Mouse (Mus musculus) spleen, postnatal 4 days (tissue): ENCODE data around the gene Tns1.

ENCODE experiments used
- DNase-seq, 2 experiments: peaks; one replicate each; pipeline ENCODE4 v3.0.0; 2022; ENCODE audit warnings: low spot score in 2 of 2

Gene Tns1

DNA sequence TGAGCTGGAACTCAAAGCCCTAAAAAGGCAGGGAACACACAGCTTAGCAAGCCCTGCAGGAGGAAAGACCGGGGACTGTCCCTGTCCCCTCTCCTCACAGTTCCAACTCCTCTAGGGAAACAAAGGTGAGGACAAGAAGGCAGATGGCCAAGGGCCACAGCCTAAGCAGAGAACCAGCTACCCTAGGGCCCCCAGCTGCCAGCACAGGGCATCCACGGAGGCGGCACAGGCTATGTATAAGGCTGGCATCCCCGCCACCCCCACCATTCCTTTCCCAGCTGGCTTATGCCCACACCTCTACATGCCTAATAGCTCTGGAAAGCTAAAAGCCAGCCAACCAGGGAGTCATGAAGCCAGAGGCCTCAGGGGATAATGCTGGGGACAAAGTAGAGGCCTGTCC lies 90.8 kb downstream of the Tns1 start:
- DNase-seq, result no peak

DNA sequence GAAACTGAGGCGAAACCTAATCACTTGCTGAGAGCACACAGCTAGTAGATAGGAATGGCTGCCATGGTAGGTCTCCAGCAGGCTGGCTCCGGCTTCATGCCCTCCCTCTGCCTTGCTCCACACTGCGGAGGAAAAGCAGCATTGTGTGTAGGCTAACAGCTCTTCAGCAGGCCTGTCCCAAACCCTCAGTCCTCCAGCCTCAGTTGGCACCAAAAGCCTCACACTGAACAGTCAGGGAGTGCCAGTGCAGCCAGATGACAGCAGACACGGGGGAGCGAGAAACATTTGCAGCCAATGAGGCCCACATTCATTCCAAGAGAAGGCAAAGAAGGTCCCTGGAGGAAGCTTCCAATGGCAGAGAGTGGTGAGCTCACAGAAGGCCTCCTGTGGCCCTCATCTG lies 91.3 kb downstream of the Tns1 start:
- DNase-seq, result no peak

DNA sequence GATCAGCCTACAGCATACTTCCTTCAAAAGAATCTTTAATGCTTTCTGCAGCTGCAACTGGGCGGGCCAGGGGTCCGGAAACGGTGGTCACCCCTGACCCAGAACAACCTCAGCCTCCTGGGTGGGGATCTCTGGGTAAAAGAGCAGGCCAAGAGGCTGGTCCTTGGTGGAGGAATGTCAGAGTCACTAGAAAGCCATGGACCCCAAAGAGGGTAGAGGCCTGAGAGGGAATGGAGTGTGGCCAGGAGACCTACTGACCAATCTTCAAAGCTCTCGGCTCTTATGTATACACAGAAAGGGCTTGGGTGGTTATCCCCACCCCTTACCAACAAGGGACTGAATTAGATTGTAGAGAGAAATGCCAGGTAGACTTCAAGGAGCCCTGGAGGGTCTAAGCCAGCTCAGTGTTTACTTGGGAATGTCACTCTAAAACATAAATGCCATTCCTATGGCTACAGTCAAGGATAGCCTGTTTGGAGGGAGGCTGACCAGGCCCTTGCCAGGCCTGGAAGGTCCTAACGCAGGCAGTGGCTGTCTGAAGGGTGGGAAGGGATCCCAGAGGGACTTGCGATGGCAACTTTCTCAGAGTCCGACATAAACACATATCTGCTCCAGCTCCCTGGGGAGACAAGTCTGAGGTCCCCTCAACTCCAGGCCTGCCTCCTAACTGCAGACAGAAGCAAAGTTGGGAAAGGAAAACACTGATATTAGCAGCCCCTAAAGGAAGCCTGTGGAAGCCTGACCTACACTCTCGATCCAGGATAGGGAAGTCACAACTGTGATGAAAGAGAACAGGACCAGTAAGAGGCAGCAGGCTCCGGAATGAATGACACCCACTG lies 92.3 kb downstream of the Tns1 start:
- DNase-seq, result no peak

DNA sequence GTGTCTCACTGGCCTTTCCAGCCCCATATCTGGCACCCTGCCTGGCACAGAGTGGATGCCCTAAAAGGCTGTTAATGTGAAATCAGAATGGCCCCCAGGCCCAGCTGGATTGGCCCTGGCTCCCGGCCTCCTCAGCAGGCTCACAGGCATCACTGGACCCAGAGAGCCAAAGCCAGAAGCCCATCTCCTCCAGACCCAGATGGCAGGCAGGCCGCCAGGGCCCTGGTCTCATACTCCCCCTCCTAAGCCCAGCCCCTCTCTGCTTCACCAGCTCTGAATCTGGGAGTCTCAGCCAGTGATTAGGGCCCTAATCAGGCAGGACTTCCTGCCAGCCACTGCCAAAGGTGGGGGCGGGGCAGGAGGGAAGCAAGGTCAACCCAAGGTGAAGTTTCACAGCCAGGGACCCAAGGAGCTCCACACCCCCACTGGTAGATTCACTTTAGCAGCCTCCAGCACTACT lies 93.3 kb downstream of the Tns1 start:
- peak in 1 of 2 experiments; percentile 27 for DNase-seq

DNA sequence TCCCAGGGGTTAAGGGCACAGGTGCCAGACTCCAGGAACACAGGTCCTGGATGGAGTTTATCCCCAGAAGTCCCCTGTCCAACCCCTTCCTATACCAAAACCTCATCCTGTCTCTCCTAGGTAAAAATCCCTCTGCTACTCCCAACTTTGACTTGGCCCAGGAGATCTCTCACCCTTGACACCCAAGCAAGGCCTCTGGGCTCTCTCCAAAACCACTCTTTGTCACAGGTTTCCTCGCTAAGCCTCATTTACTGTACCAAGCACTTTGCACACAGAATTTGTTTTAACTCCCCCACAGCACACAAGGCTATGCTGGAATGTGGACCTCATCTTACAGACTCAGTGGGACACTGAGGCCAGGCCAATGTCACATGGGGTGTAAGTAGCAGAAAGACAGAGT lies 94.0 kb downstream of the Tns1 start:
- DNase-seq, result no peak

DNA sequence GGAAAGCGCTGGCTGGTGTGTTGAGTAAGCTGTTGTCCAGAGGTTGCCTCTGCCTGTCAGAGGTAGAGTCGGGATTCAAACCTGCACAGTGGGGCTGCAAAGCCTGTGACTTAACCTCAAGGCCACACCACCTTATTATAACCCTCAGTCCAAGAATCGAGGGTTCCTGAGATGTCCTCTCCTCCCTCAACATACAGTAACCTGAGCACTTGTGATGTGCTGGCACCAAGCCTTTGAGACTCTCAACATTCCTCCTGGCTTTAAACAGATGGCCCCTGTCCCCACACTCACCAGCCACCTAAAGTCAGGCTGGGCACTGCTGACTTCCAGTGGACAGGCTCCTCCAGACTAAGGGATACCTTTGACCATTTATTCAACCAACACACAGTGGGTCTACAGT lies 94.6 kb downstream of the Tns1 start:
- DNase-seq, result no peak

DNA sequence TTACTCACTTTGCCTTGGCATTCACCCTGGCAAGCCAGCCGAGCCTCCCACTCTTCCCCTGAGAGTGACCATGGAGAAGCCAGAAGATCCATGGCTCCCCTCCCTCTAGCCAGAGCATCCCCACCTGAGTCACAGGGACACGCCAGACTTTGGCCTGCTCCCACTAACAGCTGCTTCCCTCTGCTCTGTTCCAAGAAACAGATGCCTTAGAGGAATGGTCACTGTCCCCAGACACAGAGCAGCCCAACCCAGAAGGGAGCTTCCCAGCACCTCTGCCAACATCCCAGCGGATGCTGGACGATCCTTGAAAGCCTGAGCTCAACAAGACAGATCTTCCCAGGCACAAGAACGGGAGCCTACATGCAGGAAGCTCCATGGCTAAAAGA lies 95.4 kb downstream of the Tns1 start:
- no peak for DNase-seq

DNA sequence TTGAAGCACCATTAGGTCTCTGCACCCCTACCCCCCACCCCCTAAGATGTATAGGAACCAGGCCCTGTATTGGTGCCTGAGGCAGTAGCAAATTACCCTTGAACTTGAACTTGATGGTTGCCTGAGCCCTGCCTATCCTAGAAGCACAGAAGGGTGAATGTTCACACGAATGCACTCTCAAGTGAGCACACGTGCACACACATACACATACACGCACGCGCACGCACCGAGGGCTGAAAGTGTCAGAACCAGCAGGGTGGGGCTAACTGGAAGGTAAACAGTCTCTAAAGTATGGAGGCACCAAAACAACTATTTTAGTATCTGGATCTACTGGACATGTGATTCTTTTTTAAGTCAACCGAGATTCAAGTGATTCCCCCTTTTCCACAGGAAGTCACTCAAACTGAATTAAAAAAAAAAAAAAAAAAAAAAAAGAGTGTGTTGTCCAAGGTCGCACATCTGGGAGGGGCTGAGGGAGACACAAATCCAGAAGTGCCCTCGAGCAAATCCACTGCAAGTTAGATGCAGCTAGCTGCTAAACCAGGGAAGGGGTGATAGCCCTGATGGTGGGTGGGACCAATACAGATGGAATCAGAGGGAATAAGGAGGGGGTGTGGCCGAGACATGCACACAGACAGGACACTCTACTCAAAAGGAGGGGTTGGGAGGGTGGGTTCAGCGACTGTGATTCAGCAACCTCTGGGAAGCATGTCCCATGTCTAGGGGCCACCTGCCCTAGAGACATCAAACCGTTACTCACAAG lies 96.0 kb downstream of the Tns1 start:
- no peak for DNase-seq

DNA sequence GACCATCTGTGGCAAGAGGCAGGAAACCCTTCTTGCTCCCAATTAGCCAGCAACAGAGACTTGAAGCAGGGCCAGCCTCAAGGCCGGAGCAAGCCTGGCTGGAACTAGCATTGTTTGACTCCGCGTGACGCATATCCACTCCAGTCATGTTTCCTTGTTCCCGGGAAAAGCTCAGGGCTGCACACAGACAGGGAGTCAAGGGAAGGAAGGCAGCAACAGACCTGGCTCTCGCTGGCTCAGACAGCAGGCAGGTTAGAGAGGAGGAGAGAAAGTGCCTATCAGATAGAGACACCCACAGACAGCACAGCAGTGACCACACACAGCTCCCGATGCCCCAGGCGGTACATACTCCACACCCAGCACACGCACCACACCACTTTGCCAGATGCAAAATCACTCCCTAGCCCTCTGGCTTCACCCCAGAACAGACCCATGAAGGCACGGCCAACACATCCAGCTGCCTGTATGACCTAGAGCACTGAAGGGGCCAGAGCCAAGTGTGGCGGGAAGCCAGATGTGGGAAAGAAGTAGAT lies 96.6 kb downstream of the Tns1 start:
- DNase-seq, result no peak

DNA sequence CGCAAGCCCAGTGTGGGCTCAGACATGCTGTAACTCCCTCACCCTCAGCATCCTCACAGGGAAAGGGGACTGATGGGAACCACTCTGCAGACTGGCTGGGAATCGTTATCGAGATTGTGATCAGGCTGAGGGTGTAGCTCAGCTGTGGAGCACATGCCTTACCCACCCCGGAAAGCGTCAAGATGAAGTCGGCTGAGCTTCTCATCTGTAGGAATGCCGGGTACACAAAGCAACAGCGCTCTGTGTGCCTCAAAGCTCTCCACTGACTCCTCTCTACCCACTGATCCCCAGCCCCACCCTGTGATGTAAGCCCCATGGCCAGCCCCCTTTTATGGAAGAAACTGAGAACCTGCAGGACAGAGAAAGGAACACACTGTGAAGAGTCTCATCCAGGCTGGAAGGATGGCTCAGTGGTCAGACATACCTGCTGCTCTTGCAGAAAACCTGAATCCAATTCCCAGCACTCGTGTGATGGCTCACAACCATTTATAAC lies 97.5 kb downstream of the Tns1 start:
- no peak for DNase-seq

DNA sequence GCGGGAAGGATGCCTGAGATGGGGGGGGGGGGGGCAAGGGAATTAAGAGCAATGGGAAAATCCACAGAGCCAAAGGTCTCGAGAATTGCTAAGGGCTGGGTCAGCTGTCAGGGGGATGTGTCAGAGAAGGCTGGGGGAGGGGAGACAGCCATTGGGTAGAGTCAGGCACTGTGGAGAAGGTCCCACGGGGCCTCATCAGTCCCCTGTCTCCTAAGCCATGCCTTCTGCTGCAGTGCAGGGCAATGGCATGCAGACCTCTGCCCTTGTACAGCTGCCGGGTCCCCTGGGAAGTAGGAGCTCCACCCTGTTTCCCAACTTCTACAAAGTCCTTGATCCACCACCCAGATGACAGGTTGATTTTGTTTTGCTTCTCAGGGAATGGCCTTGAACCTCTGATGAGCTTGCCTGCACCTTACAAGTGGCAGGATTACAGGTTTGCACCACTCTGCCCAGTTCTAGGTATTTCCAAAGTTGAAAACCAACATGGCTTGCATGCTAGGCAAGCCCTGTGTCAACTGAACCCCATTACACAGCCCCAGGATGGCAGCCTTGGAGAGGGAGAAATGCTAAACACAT lies 98.5 kb downstream of the Tns1 start:
- DNase-seq, result no peak

DNA sequence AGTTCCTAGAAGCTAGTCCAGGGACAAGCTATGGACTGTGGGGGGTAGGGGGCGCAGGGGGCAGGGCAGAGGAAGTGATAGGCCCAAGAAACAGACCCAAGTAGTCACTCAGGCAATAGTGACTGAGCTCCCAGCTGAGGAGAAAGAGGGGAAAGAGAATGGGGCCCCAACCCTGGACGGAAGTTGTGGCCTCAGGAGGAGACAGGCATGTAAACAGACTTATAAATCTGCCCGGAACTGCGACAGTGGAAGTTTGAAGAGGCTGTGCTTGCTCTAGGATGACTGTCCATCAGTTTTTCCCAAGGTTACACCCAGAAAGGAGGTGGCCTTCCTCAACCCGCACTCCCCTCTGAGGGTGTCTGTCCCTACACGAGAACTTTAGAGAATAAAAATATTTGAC lies 99.0 kb downstream of the Tns1 start:
- DNase-seq, result no peak

DNA sequence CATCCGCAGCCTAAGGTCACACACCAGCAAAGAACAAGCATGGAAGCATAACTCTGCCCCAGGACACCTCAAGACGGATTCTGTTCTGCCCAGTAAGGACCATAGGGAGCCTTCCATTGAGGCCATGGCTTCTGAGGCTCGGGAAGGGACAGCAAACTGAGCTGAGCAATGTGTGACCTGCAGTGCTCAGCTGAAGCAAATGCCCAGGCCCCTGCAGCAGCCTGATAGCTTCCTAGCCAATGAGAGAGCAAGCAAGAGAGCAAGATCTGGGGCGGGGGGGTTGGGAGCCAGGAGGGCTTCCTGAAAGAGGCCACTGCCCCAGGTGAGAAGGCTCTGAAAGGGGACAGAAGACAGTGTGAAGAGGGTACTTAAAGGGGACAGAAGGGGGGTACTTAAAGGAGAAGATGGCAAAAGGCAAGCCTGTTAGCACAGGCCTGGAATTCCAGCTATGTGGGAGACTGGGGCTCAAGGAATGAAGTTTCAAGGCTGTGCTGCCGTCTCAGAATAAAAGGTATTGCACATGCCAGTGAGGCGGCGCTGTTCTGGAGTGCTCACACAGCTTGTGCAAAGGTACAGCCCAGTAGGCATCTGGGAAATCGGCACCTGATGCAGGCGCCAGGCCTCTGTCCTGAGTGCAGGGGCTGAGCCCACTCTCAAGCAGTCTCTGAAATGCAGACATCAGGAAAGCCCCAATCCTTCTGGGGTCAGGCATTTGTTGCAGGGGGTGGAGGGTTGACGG lies 99.6 kb downstream of the Tns1 start:
- DNase-seq, result no peak

DNA sequence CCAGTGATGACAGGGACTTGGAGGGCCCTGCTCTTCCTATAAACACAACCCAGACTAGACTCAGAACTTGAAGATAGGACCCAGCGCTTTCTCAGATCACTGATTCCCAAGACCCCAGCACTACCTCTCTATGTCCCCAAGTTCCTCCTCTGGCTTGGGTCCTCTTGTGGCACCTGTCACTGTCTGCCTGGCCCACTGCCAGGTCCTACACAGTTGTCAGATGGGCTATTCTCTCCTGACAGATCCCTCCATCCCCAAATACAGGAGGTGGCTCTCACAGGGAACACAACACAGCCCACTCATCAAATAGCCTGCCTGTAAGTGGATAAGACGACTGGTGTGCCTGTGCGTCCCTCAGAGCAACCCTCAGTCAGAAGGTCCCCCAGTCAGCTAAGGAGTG lies 101.3 kb downstream of the Tns1 start:
- no peak for DNase-seq

DNA sequence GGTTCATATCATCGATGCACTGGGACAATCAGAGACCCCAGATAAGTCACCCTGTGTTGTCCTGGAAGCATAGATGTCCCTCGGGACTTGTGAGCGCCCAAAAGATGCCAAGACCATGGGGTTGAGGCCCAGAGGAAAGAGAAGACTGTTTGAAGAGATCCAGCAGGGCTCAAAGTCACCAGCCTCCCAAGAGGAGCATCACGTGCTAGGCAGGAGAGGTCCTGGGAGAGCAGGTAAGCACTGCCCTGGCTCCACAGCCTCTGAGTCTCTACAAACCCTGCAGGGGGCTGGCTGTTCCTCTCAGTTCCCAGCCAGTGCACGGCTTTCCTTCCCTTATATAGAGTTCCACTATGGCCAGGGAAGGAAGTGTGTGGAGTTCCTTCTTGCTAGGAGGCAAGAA lies 101.7 kb downstream of the Tns1 start:
- DNase-seq, result no peak

DNA sequence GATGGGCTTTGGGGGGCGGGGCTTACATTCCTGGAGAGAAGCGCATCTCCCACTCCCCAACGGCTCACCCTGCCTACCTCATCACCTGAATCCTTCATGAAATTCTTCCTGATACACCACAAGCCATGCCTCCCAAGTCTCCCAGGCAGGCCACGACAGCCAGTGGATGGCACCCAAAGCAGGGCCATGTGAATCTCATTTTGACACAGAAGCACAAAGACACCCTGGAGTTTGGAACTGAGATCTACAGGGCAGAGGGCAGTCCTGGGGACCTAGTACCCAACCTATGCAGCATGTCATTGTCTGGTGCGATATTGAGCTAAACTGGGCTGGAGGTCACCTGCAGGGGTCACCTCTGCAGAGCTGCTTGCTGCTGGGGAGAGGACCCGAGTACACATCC lies 104.0 kb downstream of the Tns1 start:
- no peak for DNase-seq

DNA sequence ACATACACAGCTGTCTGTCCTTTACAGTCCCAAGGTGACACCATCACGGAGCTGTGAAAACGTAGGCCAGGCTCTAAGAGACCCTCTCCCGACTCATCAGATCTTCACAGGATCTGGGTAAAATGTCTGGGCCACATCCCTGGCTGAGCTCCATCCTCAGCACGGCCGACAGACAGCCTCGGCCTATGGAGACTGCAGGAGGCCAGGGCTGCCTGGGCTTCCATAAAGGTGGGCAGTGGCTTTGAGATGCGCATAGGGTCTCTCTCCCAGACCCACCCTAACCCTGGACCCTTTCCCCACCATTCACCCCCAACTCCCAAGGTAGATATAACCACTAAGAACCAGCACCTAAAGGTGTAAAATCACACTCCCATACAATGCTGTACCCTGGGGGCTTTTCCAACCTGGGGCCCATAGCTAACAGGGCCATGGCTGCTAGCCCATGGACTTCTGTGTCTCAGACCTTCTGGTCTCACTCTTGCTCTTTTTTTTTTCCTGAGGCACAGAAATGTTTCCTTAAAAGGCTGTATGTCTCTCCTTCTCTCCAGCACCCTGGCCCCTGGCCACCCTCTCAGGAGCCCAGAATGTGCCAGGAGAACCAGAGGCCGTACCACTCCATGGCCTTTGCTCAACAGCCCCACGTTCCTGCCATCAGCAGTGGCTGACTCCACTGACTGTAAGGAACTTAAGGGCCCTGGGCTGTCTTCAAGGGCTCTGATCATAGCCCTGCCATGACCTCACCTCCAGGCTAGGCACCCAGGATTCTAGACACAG lies 106.7 kb downstream of the Tns1 start:
- no peak for DNase-seq

DNA sequence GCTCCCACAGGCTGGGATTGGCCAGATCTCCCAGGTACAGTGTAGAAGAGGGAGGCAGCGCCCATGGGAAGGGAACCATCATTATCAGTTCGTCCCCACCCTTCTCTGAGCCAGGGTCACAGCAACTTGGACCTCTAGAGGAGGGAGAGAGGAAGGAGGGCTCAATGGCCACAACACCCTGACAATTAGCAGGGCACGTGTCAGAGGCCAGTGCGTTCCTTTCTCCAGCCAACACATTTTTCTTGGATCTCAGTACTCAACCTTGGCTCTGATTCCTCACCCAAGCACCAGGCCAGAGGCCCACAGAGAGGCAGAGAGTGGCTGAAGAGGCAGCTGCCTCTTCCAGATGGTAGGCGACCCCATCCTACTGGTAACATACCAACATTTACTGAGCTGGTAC lies 107.6 kb downstream of the Tns1 start:
- DNase-seq, result no peak

DNA sequence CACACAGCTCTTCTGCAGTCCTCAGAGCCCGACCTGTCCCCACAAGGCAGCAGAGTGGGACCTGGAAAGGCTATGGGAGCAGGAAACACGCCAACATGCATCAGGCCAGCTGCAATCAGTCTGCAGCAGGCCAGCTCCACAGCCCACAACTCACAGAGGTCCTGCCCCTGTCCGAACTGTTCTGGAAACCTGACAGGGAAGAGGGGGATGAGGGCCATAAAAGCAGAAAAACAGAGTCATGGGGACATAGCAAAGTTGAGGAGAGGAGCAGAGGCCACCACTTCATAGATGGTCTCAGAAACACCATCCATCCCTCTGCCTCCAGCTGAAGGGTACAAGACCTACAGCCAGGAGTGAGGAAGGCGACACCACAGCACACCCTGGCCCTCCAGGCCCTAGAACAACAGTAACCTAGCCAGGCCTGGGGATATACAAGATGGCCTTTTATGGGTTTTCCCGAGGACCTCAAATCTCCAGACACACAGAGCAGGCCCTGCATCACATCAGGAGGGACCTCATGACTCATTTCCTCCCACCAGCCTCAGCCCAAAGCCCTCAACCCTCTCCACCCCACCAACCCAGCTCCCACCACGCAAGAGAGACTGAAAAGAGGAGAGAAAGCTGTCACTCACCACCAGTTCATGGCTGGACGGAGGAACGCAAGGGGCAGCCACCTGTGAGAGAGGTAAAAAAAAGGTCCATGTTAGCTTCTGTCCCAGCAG lies 108.6 kb downstream of the Tns1 start:
- DNase-seq, result no peak
